Mouse (Mus musculus) thymus, postnatal 10 days (tissue): ENCODE measurements around the gene Rnf182.

Experiments used
- DNase-seq, 2 experiments: peaks; one replicate each; pipeline ENCODE4 v3.0.0; 2021; ENCODE audit warnings: low spot score in 2 of 2

The Rnf182 gene

DNA sequence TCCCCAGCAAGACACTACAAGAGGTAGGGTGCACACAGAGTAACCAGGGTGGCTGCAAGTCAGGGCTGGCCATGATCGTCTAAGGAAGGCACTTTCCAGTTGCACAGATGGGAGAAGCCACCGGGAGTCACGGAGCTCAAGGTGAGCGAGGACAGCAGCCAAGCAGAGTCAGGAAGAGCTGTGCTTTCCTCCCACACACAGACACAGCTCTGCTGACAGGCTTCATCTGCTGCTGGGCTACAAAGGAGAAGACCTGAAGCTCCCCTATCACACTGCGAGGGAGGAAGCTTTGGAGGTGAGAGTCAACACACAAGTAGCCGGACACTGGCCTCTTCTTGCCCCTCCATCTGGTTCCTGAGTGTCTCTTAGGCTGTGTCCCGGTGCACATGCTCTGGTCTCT lies 83.0 kb downstream of the Rnf182 start:
- DNase-seq = no peak

DNA sequence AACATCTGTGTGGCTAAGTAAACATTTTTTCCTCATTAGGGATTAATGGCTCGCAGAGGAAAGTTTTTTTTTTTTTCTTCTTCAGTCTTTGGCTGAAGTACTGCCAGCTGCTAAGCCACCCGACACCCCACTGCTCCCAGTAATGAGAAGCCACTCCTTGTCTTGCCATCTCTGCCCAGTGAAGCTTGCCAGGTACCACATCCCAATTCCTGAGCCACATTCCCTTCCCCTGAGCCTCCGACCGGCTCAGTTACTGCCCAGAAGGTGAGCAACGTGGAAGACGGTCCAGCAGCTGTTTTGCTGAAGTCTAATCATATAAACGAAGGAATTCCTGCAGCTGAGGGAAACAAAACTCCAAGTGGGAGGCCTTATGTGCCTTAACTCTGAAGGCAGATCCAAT lies 88.0 kb downstream of the Rnf182 start:
- no peak for DNase-seq

DNA sequence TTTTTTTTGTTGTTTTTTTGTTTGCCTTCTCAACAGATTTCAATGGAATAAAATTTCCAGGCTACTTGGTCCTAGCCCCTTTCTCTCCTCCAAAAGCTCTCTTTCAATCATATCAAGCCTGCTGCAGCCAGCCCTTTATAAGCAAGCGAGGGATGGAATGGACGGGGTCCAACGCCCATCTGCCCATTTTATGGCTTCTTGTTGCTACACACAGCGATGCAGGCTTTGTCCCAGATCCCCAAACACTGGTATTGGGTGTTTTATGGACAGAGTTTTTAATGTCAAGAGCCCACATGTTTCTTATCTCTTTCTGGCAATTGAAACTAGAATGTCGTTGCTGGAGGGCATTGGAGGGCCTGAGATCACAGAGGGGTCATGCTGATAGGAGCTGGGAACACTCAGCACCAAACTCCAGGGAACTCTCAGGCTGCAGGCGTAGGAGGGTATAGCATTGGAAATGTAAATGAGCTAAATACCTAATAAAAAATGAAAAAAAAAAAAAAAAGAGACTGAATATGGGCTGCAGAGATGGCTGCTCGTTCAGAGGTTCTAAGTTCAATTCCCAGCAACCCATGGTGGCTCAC lies 89.1 kb downstream of the Rnf182 start:
- DNase-seq = no peak

DNA sequence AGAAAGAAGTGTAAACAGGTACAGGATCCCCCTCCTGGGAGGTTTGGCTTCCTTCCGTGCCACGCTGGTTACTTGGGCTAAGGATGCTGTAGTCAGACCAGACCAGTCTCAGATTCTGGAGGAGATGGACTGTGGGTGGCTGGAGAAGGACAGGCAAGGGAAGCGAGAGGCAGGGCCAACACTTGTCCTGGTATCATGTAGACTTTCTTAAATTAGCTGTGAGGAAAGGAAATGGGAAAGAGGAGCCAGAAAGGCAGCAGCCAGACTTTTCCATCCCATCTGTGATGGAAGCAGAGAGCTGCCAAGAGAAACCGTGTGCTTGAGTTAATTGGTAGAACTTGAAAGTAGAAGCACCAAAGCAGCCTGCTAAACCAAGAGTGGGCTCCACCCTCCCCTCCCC lies 90.9 kb downstream of the Rnf182 start:
- DNase-seq = no peak

DNA sequence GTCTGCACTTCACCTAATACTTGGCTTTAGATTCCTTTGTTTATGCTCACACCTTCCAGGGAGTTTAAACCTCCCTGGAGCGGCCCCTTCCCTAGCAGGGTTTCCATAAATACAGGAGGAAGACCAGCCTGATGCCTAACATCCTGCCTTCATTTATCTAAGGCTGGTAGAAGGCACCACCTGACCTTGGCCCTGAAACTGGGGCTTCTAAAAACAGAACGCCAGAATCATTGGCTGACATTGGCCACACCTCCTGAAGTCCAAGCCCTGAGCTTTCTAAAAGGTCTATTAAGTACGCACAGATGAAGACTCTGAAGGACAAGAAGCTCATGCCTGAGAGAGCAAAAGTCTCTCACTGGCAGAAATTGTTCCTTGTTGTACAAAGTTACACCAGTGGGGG lies 94.0 kb downstream of the Rnf182 start:
- DNase-seq = no peak

DNA sequence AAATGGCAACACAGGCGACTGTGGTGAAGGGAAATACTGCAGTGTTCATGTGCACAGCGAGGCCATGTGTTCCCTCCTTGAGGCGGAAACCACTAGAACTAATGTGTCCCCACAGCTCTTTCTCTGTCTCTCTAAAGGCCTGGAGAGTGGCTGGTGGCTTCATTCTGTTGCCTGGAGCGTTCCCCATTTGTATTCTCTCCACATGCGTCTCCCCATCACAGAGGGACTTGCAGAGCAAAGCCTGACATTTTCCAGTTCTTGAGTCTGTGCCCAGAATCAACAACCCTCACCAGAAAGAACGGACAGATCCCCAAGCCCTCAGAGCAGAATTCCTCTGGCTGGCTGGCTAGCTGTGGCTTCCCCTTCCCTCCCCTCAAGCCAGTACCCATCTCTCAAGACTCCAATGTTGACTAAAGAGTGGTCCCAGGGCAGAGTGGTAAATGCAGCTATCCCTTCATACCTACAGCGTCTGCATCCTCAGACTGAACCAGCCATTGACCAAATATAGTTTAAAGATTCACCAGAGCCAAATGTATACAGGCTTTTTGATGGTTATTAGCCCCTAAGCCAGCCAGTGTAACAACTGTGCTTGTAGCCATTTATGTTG lies 96.3 kb downstream of the Rnf182 start:
- no peak for DNase-seq

DNA sequence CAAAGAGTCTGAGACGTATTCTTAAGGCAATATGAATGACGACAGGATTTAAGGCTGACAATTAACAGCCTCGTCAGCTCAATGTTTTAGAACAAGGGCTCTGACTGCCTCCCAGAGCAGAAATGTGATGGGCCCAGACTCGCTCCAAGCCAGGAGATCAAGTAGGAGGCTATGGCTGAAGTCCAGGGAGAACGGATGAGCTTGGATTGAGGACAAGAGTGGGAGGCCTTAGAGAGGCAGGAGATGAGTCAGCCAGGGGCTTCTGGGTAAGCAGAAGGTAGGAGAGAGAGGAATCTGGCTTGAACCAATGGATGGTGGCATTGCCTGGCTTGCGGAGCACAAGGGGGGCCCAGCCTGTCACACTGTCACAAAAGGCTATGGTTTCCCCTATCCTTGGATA lies 99.2 kb downstream of the Rnf182 start:
- no peak for DNase-seq

DNA sequence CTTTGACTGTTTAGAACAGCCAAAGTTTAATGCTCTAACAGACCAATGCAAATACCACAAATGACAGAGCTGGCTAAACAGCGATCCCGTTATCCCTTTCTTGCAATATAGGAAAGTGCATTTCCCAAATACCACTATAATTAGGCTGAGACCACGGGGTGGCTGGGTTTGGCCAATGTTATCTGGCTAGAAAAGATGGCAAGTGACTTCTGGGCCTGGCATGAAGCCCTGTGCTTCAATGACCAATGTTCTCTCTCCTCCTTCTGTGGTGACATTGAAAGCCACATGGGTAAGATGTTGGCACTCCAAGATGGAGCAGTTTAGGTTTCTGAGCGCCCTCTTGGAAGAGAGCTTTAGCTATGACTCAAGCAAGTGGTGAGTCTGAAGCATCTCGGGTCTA lies 100.0 kb downstream of the Rnf182 start:
- no peak for DNase-seq

DNA sequence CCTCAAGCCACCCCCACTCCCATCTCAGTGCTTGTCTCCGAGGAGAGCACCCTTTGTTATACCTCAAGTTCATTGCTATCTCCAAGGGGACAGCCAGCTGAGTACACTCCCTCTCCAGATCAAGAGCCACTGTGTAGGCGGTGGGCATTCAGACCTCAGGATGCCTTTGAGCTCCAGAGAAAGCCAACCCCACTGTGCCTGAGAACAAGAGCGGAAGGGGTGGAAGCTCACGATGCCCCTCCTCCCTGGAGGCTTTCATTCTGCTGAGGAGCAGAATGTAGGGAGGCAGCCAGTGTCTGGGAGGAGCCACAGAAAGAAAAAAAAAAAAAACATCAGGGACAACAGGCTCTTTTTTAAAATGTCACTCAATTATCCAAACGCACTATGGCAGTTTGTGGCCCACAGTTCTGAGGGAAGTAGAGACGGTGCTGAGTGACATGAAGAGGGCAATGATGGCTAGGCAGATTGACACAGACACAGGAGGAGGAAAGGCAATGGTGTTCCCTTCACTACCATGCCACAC lies 101.1 kb downstream of the Rnf182 start:
- DNase-seq = no peak

DNA sequence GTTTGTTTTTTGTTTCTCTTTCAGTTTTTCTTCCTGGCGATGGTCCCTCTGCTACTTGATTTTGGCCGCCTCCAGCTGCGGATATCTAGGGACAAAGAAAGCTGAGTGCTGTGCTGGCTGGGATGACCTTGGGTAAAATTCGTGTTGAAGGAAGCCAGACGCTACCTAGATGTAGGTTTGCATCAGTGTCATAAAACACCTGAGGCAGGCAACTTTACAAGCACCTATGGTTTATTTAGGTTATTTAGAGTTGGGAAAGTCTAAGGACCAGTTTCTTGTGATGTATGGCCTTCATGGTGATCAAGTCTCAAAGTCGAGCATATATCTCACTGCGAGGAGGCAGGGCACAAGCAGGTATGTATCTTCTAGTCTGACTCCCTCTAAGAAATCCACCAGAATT lies 102.7 kb downstream of the Rnf182 start:
- DNase-seq = no peak

DNA sequence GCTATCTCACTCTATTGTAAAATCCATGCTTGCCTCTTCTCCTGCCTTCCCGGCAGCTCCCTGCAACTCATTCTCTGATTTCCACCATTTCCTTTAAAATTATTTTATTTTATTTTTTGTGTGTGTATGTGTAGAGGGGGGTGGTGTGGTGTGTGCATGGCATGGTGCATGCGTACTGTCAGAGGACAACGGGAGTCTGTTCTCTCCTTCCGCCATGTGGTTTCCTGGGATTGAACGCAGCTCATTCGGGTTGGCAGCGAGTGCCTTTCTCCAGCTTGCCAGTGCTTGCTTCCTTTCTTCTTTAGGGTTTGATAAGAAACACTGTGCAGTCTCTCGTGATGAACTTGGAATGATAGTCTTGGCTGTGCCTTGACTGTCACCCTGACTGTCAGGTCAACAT lies 105.0 kb downstream of the Rnf182 start:
- no peak for DNase-seq
